Mouse (Mus musculus) embryonic facial prominence, embryonic 14.5 days (tissue): ENCODE measurements around the gene Lrrc7. TPM values are rescaled to one million over a fixed set of nuclear protein-coding genes. Genes with fewer than 3 reads are reported as not detected.

ENCODE experiments used
- ATAC-seq: fragments of 200-750 bp; cut with Nextera tagmentation; 2 replicates; pipeline ENCODE4 v1.8.0; 2017; ENCODE audit warnings: low read depth, moderate number of reproducible peaks, moderate TSS enrichment
- DNase-seq: peaks from one replicate; pipeline ENCODE4 v3.0.0-alpha.2; 2015; ENCODE audit warnings: low spot score
- H3K27ac ChIP-seq: fragments of 300-500 bp; sonication (generic); replicated peaks from 2 replicates; pipeline ENCODE4 v1.5.1; 2014; ENCODE audit warnings: low read depth, mild to moderate bottlenecking, low read length, moderate library complexity
- H3K27me3 ChIP-seq: fragments of 300-500 bp; sonication (generic); replicated peaks from 2 replicates; pipeline ENCODE4 v1.6.1; 2014; ENCODE audit warnings: low read length; ENCODE audit not compliant: control insufficient read depth, insufficient read depth
- H3K36me3 ChIP-seq: fragments of 300-500 bp; sonication (generic); 2 replicates; pipeline ENCODE4 v1.6.1; 2014; ENCODE audit warnings: low read length, mixed read lengths; ENCODE audit not compliant: control insufficient read depth, insufficient read depth
- H3K4me1 ChIP-seq: fragments of 300-500 bp; sonication (generic); 2 replicates; pipeline ENCODE4 v1.6.1; 2014; ENCODE audit warnings: antibody characterized with exemption, low read length; ENCODE audit not compliant: control insufficient read depth, insufficient read depth
- H3K4me2 ChIP-seq: fragments of 300-500 bp; sonication (generic); 2 replicates; pipeline ENCODE4 v1.6.1; 2014; ENCODE audit warnings: low read depth, mild to moderate bottlenecking, low read length, moderate library complexity, mixed read lengths
- H3K4me3 ChIP-seq: fragments of 300-500 bp; sonication (generic); 2 replicates; pipeline ENCODE4 v1.5.1; 2014; ENCODE audit warnings: low read depth, mild to moderate bottlenecking, low read length
- H3K9ac ChIP-seq: fragments of 300-500 bp; sonication (generic); 2 replicates; pipeline ENCODE4 v1.6.1; 2014; ENCODE audit warnings: low read depth, mild to moderate bottlenecking, low read length, moderate library complexity, mixed read lengths
- H3K9me3 ChIP-seq: fragments of 300-500 bp; sonication (generic); 2 replicates; pipeline ENCODE4 v1.6.1; 2016; ENCODE audit warnings: low read length; ENCODE audit not compliant: control insufficient read depth
- WGBS: fragments of 180-500 bp; shearing (Covaris S2); extraction: QIAGEN DNeasy Blood & Tissue Kit; methylation state at CpG from one replicate; pipeline ENCODE4 v1.1.7; 2014; 5-methylcytosine and 5-hydroxymethylcytosine counted together
- polyA plus RNA-seq: library from polyadenylated mRNA; unstranded; fragments of >200 nt; fragmentation: Nextera tagmentation; extraction: Ambion mirVana; gene quantifications from 2 replicates; pipeline ENCODE4 v1.2.1, GENCODE M21; 2014

Lrrc7 gene
- polyA plus RNA-seq, 1 experiment from 2014 or later: 1.1 TPM

- Histone ChIP-seq H3K4me1 (no peaks in the 10 kb centered on the region), H3K9ac (no peak overlapping the region), H3K9me3 (no peaks in the 10 kb centered on the region), H3K4me3 (no peak overlapping the region), H3K27me3 (no peaks in the 10 kb centered on the region), H3K36me3 (no peaks in the 10 kb centered on the region), H3K27ac (no peak overlapping the region), H3K4me2 (no peak overlapping the region)
- DNase-seq: no peak
- no peak for ATAC-seq
Measured at GRCm38 (mm10) chr3:158340808-158341207, 221.2 kb downstream of the Lrrc7 start.

DNA sequence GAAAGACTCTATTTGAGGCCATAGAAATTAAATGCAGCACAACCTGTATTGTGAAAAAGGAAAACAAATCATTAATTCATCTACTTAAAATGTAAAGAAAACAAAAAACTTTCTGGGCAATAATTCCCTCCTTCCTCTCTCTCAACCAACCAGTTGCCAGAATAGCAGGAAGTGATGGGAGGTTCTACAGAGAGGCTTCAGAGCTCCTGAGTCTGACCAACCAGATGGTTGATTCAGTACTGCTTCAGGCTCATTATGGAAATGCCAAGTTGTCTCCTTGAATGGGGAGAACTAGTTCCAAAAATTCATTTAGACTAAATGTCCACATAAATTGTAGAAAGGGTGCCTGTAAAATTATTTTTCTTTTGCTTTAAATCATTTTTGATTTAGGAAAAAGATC, 231.9 kb downstream of the Lrrc7 start:
- H3K4me1 ChIP-seq: no peaks in the 10 kb centered on the region
- H3K9me3 ChIP-seq: no peaks in the 10 kb centered on the region
- no peaks in the 10 kb centered on the region for H3K27me3 ChIP-seq
- DNase-seq (no peak), ATAC-seq (no peak)
- H3K4me2 ChIP-seq: no peak overlapping the region
- H3K27ac ChIP-seq: no peak overlapping the region
- H3K9ac ChIP-seq: no peak overlapping the region
- no peak overlapping the region for H3K4me3 ChIP-seq
- no peaks in the 10 kb centered on the region for H3K36me3 ChIP-seq

DNA sequence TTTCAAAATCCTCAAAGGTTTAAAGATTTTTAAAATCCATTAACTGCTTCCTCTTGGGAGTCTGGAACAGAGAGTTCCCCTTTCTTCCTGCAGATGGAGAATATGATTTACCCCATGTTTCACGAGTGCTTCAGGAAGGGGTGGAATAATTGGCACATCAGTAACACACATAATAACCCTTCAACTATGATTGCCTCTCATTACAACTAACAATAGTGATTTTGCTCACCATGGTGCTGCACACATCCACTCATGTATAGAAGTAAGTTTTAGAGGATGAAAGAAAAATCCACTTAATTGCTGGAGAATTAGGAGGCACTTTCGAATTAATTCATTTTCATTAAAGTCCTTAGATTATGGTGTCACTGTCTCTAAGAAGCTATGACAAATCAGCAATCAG, 251.6 kb downstream of the Lrrc7 start:
- no peak for DNase-seq
- H3K4me1 ChIP-seq: no peaks in the 10 kb centered on the region
- no peak overlapping the region for H3K4me2 ChIP-seq
- no peak overlapping the region for H3K9ac ChIP-seq
- no peaks in the 10 kb centered on the region for H3K36me3 ChIP-seq
- H3K27me3 ChIP-seq: no peaks in the 10 kb centered on the region
- no peaks in the 10 kb centered on the region for H3K9me3 ChIP-seq
- H3K4me3 ChIP-seq: no peak overlapping the region
- no peak overlapping the region for H3K27ac ChIP-seq
- no peak for ATAC-seq
- 61% methylated on average over 2 of the region's 2 CpGs for WGBS

- Histone ChIP-seq H3K4me2 (no peak overlapping the region), H3K9me3 (no peaks in the 10 kb centered on the region), H3K4me1 (no peaks in the 10 kb centered on the region), H3K27ac (no peak overlapping the region), H3K27me3 (no peaks in the 10 kb centered on the region), H3K36me3 (no peaks in the 10 kb centered on the region), H3K4me3 (no peak overlapping the region), H3K9ac (no peak overlapping the region)
- no peak for DNase-seq
- ATAC-seq: no peak
Measured at GRCm38 (mm10) chr3:158307415-158307814, 254.6 kb downstream of the Lrrc7 start.

DNA sequence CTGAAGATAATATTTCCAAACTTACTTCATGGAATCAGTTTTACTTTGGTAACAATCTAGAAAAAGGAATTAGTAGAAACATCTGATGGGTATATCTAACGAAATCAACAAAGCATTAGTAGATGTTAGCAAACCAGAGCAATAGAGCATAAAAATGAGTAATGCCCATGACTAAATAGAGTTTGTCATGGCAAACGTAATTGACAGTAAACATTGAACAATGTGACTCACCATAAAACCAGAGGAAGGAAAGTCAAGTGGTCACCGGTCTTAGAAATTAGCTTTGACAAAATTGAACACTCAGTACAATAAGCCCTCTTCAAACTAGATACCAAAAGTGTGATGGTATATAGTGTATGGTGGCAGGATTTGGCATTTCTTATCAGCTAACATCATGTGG, 263.3 kb downstream of the Lrrc7 start:
- ATAC-seq (no peak), DNase-seq (no peak)
- Histone ChIP-seq H3K4me3 (no peak overlapping the region), H3K9ac (no peak overlapping the region), H3K27ac (no peak overlapping the region), H3K36me3 (no peaks in the 10 kb centered on the region), H3K4me2 (no peak overlapping the region), H3K27me3 (no peaks in the 10 kb centered on the region), H3K4me1 (no peaks in the 10 kb centered on the region), H3K9me3 (no peaks in the 10 kb centered on the region)
- 77% methylated on average over 3 of the region's 3 CpGs for WGBS

DNA sequence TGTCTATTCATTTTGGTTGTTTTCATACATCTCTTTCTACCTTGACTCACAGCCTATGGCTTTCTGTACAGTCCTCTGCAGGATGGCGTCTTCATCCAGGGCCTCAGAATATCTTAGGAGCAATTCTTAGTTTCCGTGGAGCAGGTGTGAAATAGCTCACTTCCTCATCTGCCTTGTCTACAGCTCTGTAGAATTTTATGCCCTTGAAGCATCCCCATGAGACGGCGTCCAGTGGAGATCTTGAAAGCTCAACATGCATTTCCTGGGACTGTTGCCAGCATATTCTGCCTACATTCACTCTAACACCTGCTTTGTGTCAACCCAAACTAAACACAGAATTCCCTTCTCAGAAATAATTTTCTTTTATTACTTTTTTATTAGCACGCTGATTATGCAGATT, 267.0 kb downstream of the Lrrc7 start:
- Histone ChIP-seq H3K27ac (no peak overlapping the region), H3K4me1 (no peaks in the 10 kb centered on the region), H3K4me2 (no peak overlapping the region), H3K27me3 (no peaks in the 10 kb centered on the region), H3K4me3 (no peak overlapping the region), H3K36me3 (no peaks in the 10 kb centered on the region), H3K9me3 (no peaks in the 10 kb centered on the region), H3K9ac (no peak overlapping the region)
- ATAC-seq (no peak), DNase-seq (peak; percentile 30)
- 71% methylated on average over 5 of the region's 5 CpGs for WGBS

DNA sequence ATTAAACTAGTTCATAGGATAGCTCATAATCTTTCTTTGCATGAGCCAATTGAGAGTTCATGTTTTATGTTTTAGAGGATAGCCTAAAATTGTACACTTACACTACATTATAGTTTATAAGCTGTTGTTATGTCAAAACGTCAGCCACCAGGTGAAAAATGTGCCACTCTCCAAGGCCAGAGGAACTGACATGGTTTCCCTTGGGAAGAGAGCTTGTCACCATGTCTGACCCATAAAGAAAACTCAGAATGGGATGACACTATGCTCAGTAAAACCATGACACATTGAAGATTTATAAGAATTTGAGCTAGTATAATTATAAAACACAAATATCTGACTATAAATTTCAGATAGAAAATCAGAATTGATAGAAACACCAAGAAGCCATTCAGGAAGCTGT, 277.6 kb downstream of the Lrrc7 start:
- Histone ChIP-seq H3K27ac (no peak overlapping the region), H3K27me3 (no peaks in the 10 kb centered on the region), H3K4me2 (no peak overlapping the region), H3K4me3 (no peak overlapping the region), H3K9ac (no peak overlapping the region), H3K4me1 (no peaks in the 10 kb centered on the region), H3K36me3 (no peaks in the 10 kb centered on the region), H3K9me3 (no peaks in the 10 kb centered on the region)
- whole genome bisulfite sequencing: 47% methylated on average over 1 of the region's 1 CpGs
- DNase-seq (no peak), ATAC-seq (no peak)

DNA sequence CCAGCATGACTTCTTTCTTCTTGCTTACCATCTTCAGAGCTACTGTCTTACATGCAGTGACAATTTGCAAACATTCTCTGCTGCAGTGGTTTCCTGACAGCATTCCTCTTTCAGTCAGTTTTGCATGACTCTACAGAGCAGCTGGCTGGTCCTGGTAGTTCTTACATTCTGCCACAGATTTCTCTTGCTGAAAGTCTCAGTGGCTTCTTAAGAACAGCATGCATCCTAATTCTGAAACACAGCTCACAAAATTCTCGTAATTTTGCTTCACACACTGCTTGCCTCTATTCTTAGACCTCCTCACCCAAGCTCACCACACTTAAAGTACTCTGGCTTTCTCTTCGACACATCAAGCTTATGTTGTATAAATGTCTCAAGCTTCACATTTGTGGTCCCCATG, 283.4 kb downstream of the Lrrc7 start:
- H3K4me3 ChIP-seq: no peak overlapping the region
- DNase-seq (no peak), ATAC-seq (no peak)
- H3K9ac ChIP-seq: no peak overlapping the region
- no peak overlapping the region for H3K27ac ChIP-seq
- no peak overlapping the region for H3K4me2 ChIP-seq
- H3K36me3 ChIP-seq: no peaks in the 10 kb centered on the region
- no peaks in the 10 kb centered on the region for H3K9me3 ChIP-seq
- H3K4me1 ChIP-seq: no peaks in the 10 kb centered on the region
- whole genome bisulfite sequencing: 78% methylated on average over 2 of the region's 2 CpGs
- H3K27me3 ChIP-seq: no peaks in the 10 kb centered on the region

DNA sequence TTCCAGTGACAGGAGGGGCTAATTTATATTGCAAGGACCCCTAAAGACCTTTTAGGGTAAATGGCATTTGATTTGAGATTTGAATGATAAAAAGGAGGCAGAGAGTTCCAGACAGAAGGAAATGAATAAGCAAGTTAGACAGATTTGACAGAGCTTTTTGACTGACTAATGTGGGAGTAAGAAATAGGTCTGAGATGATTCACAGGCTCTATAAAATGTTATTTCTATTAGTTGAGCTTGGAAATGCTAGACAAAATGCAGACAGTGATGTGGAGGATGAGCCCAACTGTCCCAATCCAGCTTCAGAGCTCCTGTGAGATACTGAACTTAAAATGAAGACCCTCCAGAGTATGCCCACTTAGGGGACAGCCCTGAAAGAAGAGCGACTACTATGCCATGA, 289.3 kb downstream of the Lrrc7 start:
- H3K9me3 ChIP-seq: no peaks in the 10 kb centered on the region
- no peak for ATAC-seq
- no peak overlapping the region for H3K4me2 ChIP-seq
- DNase-seq: no peak
- no peaks in the 10 kb centered on the region for H3K36me3 ChIP-seq
- no peak overlapping the region for H3K27ac ChIP-seq
- H3K9ac ChIP-seq: no peak overlapping the region
- H3K4me3 ChIP-seq: no peak overlapping the region
- 83% methylated on average over 1 of the region's 1 CpGs for WGBS
- H3K27me3 ChIP-seq: no peaks in the 10 kb centered on the region
- no peaks in the 10 kb centered on the region for H3K4me1 ChIP-seq
